Mouse (Mus musculus): Measurements from ENCODE around the gene Dlgap4. TPM values are rescaled to one million over a fixed set of nuclear protein-coding genes. Genes with fewer than 3 reads are reported as not detected.

Dlgap4 gene
- polyA plus RNA-seq, 1 experiment from 2014 or later: 78.6 TPM

DNA sequence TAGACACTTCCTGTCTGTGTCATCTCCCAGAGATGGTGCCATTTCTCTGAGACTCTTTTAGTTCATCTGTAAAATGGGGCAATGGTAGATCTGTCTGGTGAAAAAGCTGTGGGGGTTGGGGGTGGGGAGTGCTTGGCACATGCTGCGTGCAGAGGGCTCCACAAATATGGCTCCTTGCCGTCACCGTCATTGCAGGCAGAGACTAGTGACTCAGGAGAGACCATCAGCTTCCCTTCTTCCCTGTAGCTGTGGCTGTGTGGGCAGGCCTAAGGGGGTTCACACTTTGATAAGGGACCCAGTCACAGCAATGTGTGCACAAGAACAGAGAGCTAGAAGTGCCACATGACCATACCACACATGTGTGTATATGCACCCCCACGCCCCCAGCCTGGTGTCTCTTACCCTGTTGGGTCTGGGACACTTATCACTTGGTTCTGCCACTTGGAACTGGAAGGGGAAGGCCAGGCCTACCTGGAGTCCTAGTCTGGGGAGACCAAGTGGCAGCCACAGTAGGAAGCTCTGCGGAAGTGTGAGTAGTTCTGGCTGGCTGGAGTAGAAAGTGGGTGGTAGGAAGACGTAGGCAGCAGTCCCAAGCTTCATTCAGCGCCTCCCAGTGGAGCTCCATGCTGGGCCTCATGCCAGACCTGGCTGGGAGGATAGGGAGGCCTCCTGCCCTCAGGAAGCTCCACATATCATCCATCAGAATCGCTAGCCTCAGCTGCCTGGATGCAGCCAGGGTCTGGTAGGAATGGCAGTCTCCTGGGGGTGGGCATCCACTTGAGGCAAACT is 60.6 kb downstream of the Dlgap4 start:
- no peak overlapping the region for H3K4me3 ChIP-seq (ENCODE audit: low read length)
- 80% methylated on average over 8 of the region's 8 CpGs for WGBS

DNA sequence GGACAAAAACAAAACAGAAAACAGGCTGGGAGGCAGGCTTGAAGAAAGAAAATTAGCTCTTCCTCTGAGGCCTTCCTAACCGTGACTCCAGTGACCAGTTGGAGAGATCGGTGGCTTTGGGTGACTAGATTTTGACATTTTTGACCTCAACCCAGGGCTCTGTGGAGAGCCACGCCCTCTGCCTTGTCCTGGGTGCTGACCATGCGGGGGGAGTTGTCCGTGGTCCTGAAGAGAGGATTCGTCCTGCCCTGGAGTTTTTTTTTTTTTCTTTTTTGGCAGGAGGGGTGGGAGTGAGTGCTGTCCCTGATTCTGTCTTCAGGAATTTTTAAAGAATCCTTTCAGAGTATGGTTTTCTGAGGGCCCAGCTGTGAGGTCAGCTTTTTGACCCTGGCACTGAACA is 63.4 kb downstream of the Dlgap4 start:
- Histone ChIP-seq H3K4me3 (ENCODE audit: low read length) (no peak overlapping the region), H3K4me2 (replicated peaks; ENCODE audit: low read depth, low read length) (no peak overlapping the region), H3K36me3 (ENCODE audit: control insufficient read depth, insufficient read depth, low read length) (no peaks in the 10 kb centered on the region), H3K9me3 (ENCODE audit: control insufficient read depth, low read length) (no peaks in the 10 kb centered on the region), H3K4me1 (ENCODE audit: control insufficient read depth, insufficient read depth, low read length) (0 out of 2 replicates have a peak, but pooled peaks cover 3% of the 10 kb centered on the region), H3K9ac (ENCODE audit: low read depth, low read length) (no peak overlapping the region), H3K27me3 (ENCODE audit: control insufficient read depth, insufficient read depth, low read length) (no peaks in the 10 kb centered on the region), H3K27ac (ENCODE audit: low read depth, low read length) (no peak overlapping the region)
- ATAC-seq (ENCODE audit: low FRiP score, low TSS enrichment): no peak
- 5% methylated on average over 6 of the region's 6 CpGs for WGBS

More for the DNA sequence above, 60.6 kb downstream of the Dlgap4 start:
- Histone ChIP-seq H3K36me3 (ENCODE audit: control insufficient read depth, insufficient read depth, low read length) (no peaks in the 10 kb centered on the region), H3K9ac (ENCODE audit: low read depth, low read length) (no peak overlapping the region), H3K27ac (ENCODE audit: low read depth, low read length) (no peak overlapping the region), H3K4me2 (replicated peaks; ENCODE audit: low read depth, low read length) (no peak overlapping the region), H3K9me3 (ENCODE audit: control insufficient read depth, low read length) (no peaks in the 10 kb centered on the region), H3K27me3 (ENCODE audit: control insufficient read depth, insufficient read depth, low read length) (no peaks in the 10 kb centered on the region), H3K4me1 (ENCODE audit: control insufficient read depth, insufficient read depth, low read length) (no peaks in the 10 kb centered on the region)
- no peak for ATAC-seq (ENCODE audit: low FRiP score, low TSS enrichment)

DNA sequence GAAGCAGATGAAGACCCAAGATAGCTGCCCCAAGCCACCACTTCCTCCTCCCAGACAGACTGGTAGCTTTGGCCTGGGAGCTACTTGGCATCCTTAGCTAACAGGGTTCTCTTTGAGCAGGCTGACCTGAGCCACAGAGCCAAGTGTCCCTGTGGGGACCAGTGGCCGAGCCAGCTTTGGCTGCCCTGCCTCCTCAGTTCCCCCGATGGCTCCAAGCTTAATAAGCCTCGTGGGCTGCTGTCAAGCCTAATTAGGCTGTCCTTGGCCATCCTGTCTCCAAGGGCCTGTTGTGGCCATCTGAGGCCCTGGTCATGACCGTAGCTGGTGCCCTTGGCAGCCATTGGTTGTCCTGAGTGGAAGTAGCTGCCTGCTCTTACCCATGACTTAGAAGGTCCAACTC is 64.6 kb downstream of the Dlgap4 start:
- H3K4me1 ChIP-seq (ENCODE audit: control insufficient read depth, insufficient read depth, low read length): 0 out of 2 replicates have a peak, but pooled peaks cover 3% of the 10 kb centered on the region
- H3K4me2 ChIP-seq (replicated peaks; ENCODE audit: low read depth, low read length): no peak overlapping the region
- no peak overlapping the region for H3K4me3 ChIP-seq (ENCODE audit: low read length)
- H3K27me3 ChIP-seq (ENCODE audit: control insufficient read depth, insufficient read depth, low read length): no peaks in the 10 kb centered on the region
- H3K27ac ChIP-seq (ENCODE audit: low read depth, low read length): no peak overlapping the region
- H3K36me3 ChIP-seq (ENCODE audit: control insufficient read depth, insufficient read depth, low read length): no peaks in the 10 kb centered on the region
- H3K9ac ChIP-seq (ENCODE audit: low read depth, low read length): no peak overlapping the region
- no peak for ATAC-seq (ENCODE audit: low FRiP score, low TSS enrichment)
- 88% methylated on average over 4 of the region's 4 CpGs for WGBS
- no peaks in the 10 kb centered on the region for H3K9me3 ChIP-seq (ENCODE audit: control insufficient read depth, low read length)

DNA sequence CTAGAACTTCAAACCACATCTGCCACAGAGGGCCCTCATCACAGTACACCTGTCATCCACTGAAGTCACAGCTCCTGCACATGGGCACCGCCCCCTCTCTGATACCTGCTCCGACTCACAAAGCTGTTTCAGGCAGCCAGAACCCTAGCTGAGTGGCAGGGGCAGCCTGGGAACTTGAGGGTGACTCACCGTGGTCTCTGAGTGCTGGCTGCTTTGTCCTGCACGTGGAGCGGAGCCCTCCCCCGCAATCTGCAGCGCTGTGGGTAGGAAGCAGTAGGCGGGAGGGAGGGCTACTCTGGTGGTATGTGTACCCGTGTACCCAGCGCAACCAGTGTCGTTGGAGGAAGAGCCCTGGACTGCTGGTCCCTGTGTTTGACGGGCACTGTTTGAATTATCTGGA is 69.5 kb downstream of the Dlgap4 start:
- WGBS: 40% methylated on average over 12 of the region's 12 CpGs
- no peak overlapping the region for H3K4me3 ChIP-seq (ENCODE audit: low read length)
- ATAC-seq (ENCODE audit: low FRiP score, low TSS enrichment): no peak; the same call in 1 of the 2 replicates
- H3K27me3 ChIP-seq (ENCODE audit: control insufficient read depth, insufficient read depth, low read length): no peaks in the 10 kb centered on the region
- H3K4me2 ChIP-seq (replicated peaks; ENCODE audit: low read depth, low read length): no peak overlapping the region
- 0 out of 2 replicates have a peak, but pooled peaks cover 3% of the 10 kb centered on the region for H3K4me1 ChIP-seq (ENCODE audit: control insufficient read depth, insufficient read depth, low read length)
- H3K9ac ChIP-seq (ENCODE audit: low read depth, low read length): no peak overlapping the region
- H3K27ac ChIP-seq (ENCODE audit: low read depth, low read length): no peak overlapping the region
- H3K9me3 ChIP-seq (ENCODE audit: control insufficient read depth, low read length): no peaks in the 10 kb centered on the region
- H3K36me3 ChIP-seq (ENCODE audit: control insufficient read depth, insufficient read depth, low read length): no peaks in the 10 kb centered on the region

DNA sequence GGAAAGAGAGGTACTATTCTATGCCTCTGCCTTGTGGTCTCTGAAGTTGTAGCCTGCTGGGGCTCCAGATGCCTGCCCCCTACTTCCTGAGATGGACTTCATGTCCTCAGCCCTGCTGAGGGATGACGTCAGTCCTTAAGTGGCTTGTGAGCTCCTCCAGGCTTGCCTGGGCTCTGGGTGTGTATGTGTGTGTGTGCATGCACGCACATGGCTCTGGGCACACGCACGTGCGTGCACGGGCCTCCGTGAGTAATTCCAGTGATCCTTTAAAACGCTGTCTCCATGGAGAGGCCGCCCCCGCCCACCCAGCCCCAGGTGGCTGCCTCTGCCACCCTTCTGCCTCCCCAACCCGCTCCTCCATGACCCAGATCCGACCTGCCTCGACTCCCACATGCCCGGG is 72.5 kb downstream of the Dlgap4 start:
- Histone ChIP-seq H3K27ac (ENCODE audit: low read depth, low read length) (no peak overlapping the region), H3K4me1 (ENCODE audit: control insufficient read depth, insufficient read depth, low read length) (no peaks in the 10 kb centered on the region), H3K4me2 (replicated peaks; ENCODE audit: low read depth, low read length) (no peak overlapping the region), H3K4me3 (ENCODE audit: low read length) (no peak overlapping the region), H3K36me3 (ENCODE audit: control insufficient read depth, insufficient read depth, low read length) (no peaks in the 10 kb centered on the region), H3K9ac (ENCODE audit: low read depth, low read length) (no peak overlapping the region), H3K9me3 (ENCODE audit: control insufficient read depth, low read length) (no peaks in the 10 kb centered on the region), H3K27me3 (ENCODE audit: control insufficient read depth, insufficient read depth, low read length) (peaks cover 9% of the 10 kb centered on the region)
- WGBS: 62% methylated on average over 14 of the region's 14 CpGs
- ATAC-seq (ENCODE audit: low FRiP score, low TSS enrichment): no peak

DNA sequence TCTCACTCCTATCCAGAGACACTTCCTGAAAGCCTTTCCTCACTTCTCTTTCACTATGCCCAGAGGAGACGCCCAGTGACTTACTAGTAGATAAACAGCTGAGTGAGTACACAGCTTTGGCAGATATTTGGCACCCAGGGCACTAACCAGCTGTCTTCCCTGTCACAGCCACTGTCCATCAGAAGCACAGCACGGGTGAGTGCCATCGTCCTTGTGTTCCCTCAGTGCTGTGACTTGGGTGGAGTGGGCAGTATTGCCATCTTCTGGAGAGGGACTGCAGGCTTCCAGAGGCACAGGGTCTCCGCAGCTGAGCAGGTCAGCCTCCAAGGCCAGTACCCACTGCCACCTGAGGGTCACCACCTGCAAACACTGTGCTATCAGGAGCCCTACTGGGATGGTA is 73.2 kb downstream of the Dlgap4 start:
- ATAC-seq (ENCODE audit: low FRiP score, low TSS enrichment): no peak
- Histone ChIP-seq H3K27me3 (ENCODE audit: control insufficient read depth, insufficient read depth, low read length) (peaks cover 9% of the 10 kb centered on the region), H3K4me1 (ENCODE audit: control insufficient read depth, insufficient read depth, low read length) (no peaks in the 10 kb centered on the region), H3K36me3 (ENCODE audit: control insufficient read depth, insufficient read depth, low read length) (no peaks in the 10 kb centered on the region), H3K9me3 (ENCODE audit: control insufficient read depth, low read length) (no peaks in the 10 kb centered on the region), H3K4me2 (replicated peaks; ENCODE audit: low read depth, low read length) (no peak overlapping the region), H3K9ac (ENCODE audit: low read depth, low read length) (no peak overlapping the region), H3K27ac (ENCODE audit: low read depth, low read length) (no peak overlapping the region), H3K4me3 (ENCODE audit: low read length) (no peak overlapping the region)
- 68% methylated on average over 4 of the region's 4 CpGs for WGBS

DNA sequence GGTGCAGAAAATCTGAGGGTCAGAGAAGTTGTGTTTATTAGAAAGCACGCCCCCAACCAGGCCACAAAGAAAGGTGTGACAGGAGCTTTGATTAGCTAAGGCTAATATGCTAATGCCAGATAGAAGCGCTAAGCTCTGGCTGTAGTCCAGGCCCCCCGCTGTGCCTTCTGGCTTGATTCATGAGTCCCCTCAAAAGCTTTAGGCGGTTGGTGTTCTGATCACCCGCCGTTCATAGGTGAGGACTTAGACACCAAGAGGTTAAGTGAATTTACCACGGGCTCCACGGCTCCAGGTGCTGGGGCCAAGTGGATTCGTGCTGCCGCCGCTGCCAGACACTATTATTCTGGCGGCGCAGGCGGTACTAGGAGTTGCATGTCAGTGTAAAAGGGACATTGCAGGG is 75.1 kb downstream of the Dlgap4 start:
- Histone ChIP-seq H3K4me1 (ENCODE audit: control insufficient read depth, insufficient read depth, low read length) (no peaks in the 10 kb centered on the region), H3K27me3 (ENCODE audit: control insufficient read depth, insufficient read depth, low read length) (peaks cover 9% of the 10 kb centered on the region), H3K4me2 (replicated peaks; ENCODE audit: low read depth, low read length) (no peak overlapping the region), H3K9ac (ENCODE audit: low read depth, low read length) (no peak overlapping the region), H3K9me3 (ENCODE audit: control insufficient read depth, low read length) (no peaks in the 10 kb centered on the region), H3K27ac (ENCODE audit: low read depth, low read length) (no peak overlapping the region), H3K36me3 (ENCODE audit: control insufficient read depth, insufficient read depth, low read length) (no peaks in the 10 kb centered on the region), H3K4me3 (ENCODE audit: low read length) (no peak overlapping the region)
- ATAC-seq (ENCODE audit: low FRiP score, low TSS enrichment): no peak
- 7% methylated on average over 14 of the region's 14 CpGs for WGBS

DNA sequence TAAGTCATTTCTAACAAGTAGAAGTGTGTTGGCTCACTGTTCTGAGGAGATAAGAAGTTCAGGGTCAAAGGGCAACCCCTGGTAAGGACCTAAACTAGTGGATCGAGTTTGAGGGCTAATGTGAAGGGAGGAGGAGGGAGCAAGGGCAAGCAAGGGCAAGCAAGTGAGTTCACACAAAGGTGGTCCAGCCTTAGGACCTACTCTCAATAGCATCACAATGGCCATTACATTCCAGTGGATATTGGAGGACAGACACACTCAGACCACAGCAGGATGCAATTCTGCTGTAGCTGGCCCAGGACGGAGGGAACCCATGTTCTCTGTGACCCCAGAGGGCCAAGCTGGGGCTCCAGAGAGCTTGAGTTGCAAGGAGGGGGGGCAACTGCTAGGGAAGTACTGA is 77.3 kb downstream of the Dlgap4 start:
- Histone ChIP-seq H3K9ac (ENCODE audit: low read depth, low read length) (no peak overlapping the region), H3K27ac (ENCODE audit: low read depth, low read length) (no peak overlapping the region), H3K27me3 (ENCODE audit: control insufficient read depth, insufficient read depth, low read length) (peaks cover 9% of the 10 kb centered on the region), H3K4me2 (replicated peaks; ENCODE audit: low read depth, low read length) (no peak overlapping the region), H3K36me3 (ENCODE audit: control insufficient read depth, insufficient read depth, low read length) (no peaks in the 10 kb centered on the region), H3K4me3 (ENCODE audit: low read length) (no peak overlapping the region), H3K4me1 (ENCODE audit: control insufficient read depth, insufficient read depth, low read length) (no peaks in the 10 kb centered on the region), H3K9me3 (ENCODE audit: control insufficient read depth, low read length) (no peaks in the 10 kb centered on the region)
- WGBS: 44% methylated on average over 2 of the region's 2 CpGs
- no peak for ATAC-seq (ENCODE audit: low FRiP score, low TSS enrichment)

DNA sequence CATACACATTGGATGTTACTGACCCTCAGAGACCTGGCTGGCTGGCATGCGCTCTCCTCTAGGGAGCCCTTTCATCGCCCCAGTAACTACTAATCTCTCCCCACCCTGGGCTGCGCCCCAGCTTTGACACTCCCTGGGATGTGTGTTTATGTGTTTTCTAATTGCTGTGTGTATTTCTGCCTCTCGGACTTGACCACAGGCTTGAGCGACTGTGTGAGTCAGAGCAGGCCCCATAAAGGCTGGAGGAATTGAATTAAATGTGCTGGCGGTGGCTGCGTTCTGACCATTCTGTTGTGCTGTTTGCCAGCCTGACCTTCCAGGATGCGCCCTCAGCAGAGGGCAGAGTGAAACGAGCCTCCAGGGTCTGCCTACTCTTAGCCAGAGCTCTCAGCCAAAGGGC is 78.2 kb downstream of the Dlgap4 start:
- WGBS: 57% methylated on average over 9 of the region's 9 CpGs
- Histone ChIP-seq H3K9me3 (ENCODE audit: control insufficient read depth, low read length) (no peaks in the 10 kb centered on the region), H3K27ac (ENCODE audit: low read depth, low read length) (no peak overlapping the region), H3K4me2 (replicated peaks; ENCODE audit: low read depth, low read length) (no peak overlapping the region), H3K9ac (ENCODE audit: low read depth, low read length) (no peak overlapping the region), H3K4me1 (ENCODE audit: control insufficient read depth, insufficient read depth, low read length) (no peaks in the 10 kb centered on the region), H3K4me3 (ENCODE audit: low read length) (no peak overlapping the region), H3K36me3 (ENCODE audit: control insufficient read depth, insufficient read depth, low read length) (no peaks in the 10 kb centered on the region), H3K27me3 (ENCODE audit: control insufficient read depth, insufficient read depth, low read length) (peaks cover 9% of the 10 kb centered on the region)
- ATAC-seq (ENCODE audit: low FRiP score, low TSS enrichment): no peak
